Mouse (Mus musculus) cerebellum, adult 2 months (tissue): ENCODE data around the gene Ugt1a9.
"Not testable (repeated sequence)": the region's sequence is repeated elsewhere in the genome, so short reads cannot be mapped to it uniquely, and the experiment has no call there.

ENCODE experiments used
- CTCF ChIP-seq: fragments of 200-500 bp; IDR thresholded peaks from 2 replicates; pipeline ENCODE4 v1.5.1; 2011; ENCODE audit warnings: low read depth, mild to moderate bottlenecking, control low read depth, low read length, moderate library complexity, borderline replicate concordance; ENCODE audit not compliant: insufficient read depth
- POLR2A ChIP-seq: fragments of 200-500 bp; IDR thresholded peaks from 2 replicates; pipeline ENCODE4 v1.6.1; 2011; ENCODE audit warnings: low read length, control low read depth, borderline replicate concordance; ENCODE audit not compliant: insufficient read depth

GRCm38 (mm10) chr1:88109027-88109557 lies 38.5 kb downstream of the Ugt1a9 start:
- not testable (repeated sequence) for TF ChIP-seq CTCF, POLR2A
